Mouse (Mus musculus) Patski (cell line): ENCODE data around the gene Hsf4. TPM values are rescaled to one million over a fixed set of nuclear protein-coding genes. Genes with fewer than 3 reads are reported as not detected.

Experiments used
- ATAC-seq: fragments of 100-300 bp; one replicate; pipeline ENCODE4 v1.8.0; 2021
- CTCF ChIA-PET: fragments of 350-600 bp; sonication (Branson Sonifier 250); formaldehyde crosslinking; loops from one replicate; lab custom pipeline; 2022; ENCODE audit warnings: inconsistent platforms; lab: Charles Lee
- POLR2A ChIA-PET: fragments of 350-600 bp; sonication (Branson Sonifier 250); formaldehyde crosslinking; loops from one replicate; lab custom pipeline; 2022; ENCODE audit warnings: antibody characterized with exemption, inconsistent platforms; lab: Charles Lee
- DNase-seq: peaks from one replicate; pipeline ENCODE4 v3.0.0-alpha.2; 2011; ENCODE audit warnings: low read depth, low spot score
- H3K27me3 ChIP-seq: fragments of 371-371 bp; one replicate; pipeline ENCODE4 v1.5.1; 2021
- CTCF ChIP-seq: fragments of 100-300 bp; IDR thresholded peaks from one replicate; pipeline ENCODE4 v1.5.1; 2021
- in situ Hi-C: fragments of 300-500 bp; cut with MboI; formaldehyde crosslinking; loops from 3 replicates; pipeline ENCODE4 v1.11.1; 2018; ENCODE audit warnings: low pct_unique_long_range_greater_than_20kb, mixed read lengths
- polyA plus RNA-seq: library from polyadenylated mRNA; unstranded; gene quantifications from one replicate; pipeline ENCODE4 v1.2.3, GENCODE M21; 2021

Gene Hsf4
- polyA plus RNA-seq, 1 experiment from 2014 or later, result 0.12 TPM

DNA sequence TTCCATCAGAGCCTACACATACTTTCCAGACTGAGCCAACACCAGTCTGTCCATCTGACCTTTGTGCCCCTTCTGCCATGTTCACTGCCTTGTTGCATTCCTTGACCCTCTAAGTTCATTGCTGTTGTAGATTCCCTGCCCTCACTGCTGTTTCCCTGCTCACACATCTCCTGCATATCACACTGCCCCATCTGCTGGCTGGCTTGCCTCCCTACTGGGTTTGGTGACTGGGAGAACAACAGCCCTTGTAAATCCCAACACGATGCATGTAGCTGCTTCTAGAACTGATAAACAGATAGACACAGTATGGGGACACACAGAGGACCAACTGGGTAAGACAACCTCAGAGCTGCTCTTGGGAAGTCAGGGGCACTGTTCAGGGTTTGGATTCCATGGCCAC is 42.1 kb downstream of the Hsf4 start:
- no peak for ATAC-seq
- ChIA-PET POLR2A (interaction anchor here (1.4 kb wide), 1 partner anchor 10 kb away, joined by 5 read pairs; no protein-coding TSS in a partner anchor), CTCF (interaction anchor here (1.3 to 1.7 kb wide), 2 partner anchors 10 to 12 kb away, joined by 3 to 6 read pairs; no protein-coding TSS in a partner anchor)
- no peaks in the 10 kb centered on the region for H3K27me3 ChIP-seq
- no peak for TF ChIP-seq CTCF
- in situ Hi-C loops, result no loop called here
- no peak for DNase-seq

DNA sequence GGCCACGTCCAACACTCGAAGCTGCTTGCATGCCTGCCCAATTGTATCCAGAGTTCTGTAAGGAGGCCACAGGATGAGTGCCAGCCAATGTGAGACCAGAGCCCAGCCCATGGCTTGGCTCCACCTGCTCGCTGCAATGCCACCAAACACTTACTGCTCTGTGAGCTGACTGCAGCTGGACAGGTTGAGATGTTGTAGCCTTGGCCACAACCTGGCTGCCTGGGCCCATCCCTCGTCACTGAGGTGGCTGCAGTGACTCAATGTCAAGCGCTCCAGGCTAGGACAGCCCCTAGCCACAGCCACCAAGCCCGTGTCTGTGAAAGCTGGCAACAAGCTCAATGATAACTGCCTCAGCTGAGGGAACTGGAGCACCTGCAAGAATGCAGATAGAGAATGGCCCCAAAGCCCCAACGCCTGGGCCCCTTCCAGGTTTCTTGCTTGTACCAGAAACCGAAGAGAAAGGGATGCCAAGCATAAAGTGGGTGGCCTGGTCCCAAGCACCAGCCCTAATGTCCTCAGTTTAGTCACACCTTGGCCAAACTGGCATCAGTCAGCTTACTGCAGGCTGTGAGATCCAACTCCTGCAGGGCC is 43.4 kb downstream of the Hsf4 start:
- in situ Hi-C loops, result no loop called here
- no peak for ATAC-seq

DNA sequence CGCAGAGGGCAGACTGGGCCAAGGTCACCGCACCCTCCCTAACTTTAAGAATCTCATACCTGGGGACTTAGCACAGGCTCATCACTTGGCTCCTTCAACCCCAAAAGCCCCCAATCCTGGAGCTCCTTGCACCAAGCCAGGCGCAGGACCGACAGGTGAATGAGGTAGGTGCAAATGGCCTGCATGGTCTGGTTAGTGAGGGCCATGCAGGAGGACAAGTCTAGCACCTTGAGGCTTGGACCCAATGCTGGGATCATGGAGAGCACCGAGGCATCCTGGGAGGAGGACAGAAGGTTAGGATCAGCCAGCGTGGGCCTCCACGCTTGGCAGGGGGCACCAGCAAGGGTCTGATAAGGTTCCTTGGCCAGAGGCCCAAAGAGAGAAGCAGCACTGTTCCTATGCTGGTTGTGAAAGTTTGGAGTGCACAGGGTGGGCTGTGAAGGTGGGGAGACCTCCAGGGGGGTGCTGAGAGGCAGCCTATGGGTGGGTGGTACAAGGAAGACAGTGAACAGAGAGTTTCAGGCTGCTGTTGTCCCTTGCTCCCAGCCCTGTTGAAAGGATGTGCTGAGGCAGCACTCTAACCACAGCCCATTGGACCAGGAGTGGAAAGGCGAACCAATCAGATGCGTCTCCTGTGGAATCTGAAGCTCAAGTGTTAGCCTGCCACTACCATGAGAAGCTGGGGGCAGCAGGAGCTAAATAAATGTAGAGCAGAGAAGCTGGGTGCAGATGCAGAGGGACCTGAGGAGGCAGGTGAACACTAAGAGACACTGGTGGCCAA is 44.2 kb downstream of the Hsf4 start:
- in situ Hi-C loops, result no loop called here
- H3K27me3 ChIP-seq, result no peaks in the 10 kb centered on the region

More for the DNA sequence above, 43.4 kb downstream of the Hsf4 start:
- TF ChIP-seq CTCF, result no peak
- ChIA-PET POLR2A (interaction anchor here (1.1 kb wide), 1 partner anchor 32 kb away, joined by 4 read pairs; no protein-coding TSS in a partner anchor), CTCF (interaction anchor here (1.3 to 1.7 kb wide), 3 partner anchors 9 to 14 kb away, joined by 3 to 6 read pairs (median 5); no protein-coding TSS in a partner anchor)
- no peak for DNase-seq
- no peaks in the 10 kb centered on the region for H3K27me3 ChIP-seq

DNA sequence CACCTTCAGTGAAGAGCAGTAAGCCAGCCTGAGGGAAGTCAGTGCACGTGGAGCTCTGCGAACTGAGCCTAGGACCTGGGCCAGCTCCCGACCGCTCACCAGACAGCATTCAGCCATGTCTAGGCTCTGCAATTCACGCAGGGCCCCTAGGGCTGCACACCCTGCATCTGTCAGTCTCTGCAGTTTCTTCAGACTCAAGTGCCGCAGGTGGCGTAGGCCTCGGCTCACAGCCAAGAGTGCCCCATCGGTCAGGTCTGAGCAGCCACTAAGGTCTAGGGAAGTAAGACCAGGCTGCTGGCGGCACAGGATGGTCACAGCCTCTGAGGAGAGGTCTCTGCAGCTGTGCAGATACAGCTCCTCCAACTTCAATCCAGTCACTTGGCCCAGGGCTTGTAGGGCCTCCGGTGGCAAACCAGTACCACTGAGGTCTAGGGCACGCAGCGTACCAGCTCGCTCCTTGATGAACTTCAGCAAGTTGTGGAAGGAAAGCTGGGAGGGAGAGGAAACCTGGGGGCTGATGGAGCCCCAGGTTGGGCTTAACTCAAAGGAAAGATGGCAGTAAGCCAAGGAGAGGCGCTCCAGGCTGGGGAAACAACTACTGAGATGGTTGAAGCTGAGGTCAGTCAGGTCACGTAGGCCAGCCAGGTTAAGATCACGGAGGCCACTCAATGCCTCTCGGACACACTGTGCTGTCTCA is 45.6 kb downstream of the Hsf4 start:
- ATAC-seq (peak; percentile 4), DNase-seq (no peak)
- CTCF ChIA-PET, result no interaction called here
- TF ChIP-seq CTCF, result no peak
- in situ Hi-C loops, result no loop called here
- POLR2A ChIA-PET, result no interaction called here
- H3K27me3 ChIP-seq, result no peaks in the 10 kb centered on the region

More for the DNA sequence above, 44.2 kb downstream of the Hsf4 start:
- ATAC-seq (no peak), DNase-seq (no peak)
- ChIA-PET CTCF (interaction anchor here (1.4 kb wide), 1 partner anchor 14 kb away, joined by 5 read pairs; no protein-coding TSS in a partner anchor), POLR2A (interaction anchor here (1.1 kb wide), 1 partner anchor 31 kb away, joined by 4 read pairs; no protein-coding TSS in a partner anchor)
- no peak for TF ChIP-seq CTCF

DNA sequence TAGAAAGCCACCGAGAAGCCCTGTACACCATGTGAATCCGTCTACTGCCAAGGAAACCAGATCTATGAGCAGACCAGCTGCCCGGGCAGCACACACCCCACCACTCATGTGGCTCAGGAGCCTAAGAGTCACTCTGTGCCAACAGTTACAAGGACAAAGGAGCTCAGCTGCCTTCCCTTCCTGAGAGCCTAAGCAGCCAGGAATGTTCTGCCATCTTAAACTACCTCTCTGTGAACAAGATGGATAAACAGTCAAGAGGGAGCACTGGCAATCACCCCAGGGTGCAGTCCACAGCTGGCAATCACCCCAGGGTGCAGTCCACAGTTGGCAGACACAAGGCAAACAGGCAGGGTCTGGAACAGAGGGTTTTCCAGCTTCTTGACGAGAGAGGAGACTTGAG is 48.3 kb downstream of the Hsf4 start:
- ATAC-seq, result no peak
- in situ Hi-C loops, result no loop called here

DNA sequence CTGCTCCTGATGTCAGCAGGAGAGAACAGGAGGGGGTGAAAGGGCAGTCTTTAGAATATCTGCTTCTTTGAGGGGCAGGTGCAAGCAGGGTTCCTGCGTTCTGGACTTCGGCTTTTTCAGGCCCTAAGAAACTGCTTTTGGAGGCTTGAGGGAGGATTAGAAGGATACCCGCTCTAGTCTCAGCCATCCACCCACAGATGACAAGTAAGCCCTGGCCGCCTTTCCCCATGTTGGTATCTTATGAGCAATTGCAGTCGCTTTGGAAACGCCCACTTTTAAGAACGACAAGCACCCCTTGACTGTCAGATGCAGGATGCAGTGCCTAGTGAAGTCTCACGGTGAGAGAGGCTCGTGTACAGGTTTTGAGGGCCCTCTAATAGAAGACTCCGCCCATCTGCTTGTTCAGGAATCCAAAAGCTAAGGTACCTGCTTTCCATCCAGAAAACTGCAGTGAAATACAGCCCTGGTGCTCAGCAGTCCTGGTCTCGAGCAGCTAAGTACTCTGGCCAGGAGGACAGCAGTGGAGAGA is 49.1 kb downstream of the Hsf4 start:
- in situ Hi-C loops, result no loop called here
- ChIA-PET CTCF (no interaction called here), POLR2A (no interaction called here)
- DNase-seq, result no peak
- ATAC-seq, result no peak
- TF ChIP-seq CTCF, result no peak
- no peaks in the 10 kb centered on the region for H3K27me3 ChIP-seq

More for the DNA sequence above, 48.3 kb downstream of the Hsf4 start:
- TF ChIP-seq CTCF, result no peak
- no peak for DNase-seq
- H3K27me3 ChIP-seq, result no peaks in the 10 kb centered on the region
- ChIA-PET CTCF (interaction anchor here (1.8 to 1.9 kb wide), 2 partner anchors 10 to 27 kb away, joined by 4 to 5 read pairs; no protein-coding TSS in a partner anchor), POLR2A (no interaction called here)

DNA sequence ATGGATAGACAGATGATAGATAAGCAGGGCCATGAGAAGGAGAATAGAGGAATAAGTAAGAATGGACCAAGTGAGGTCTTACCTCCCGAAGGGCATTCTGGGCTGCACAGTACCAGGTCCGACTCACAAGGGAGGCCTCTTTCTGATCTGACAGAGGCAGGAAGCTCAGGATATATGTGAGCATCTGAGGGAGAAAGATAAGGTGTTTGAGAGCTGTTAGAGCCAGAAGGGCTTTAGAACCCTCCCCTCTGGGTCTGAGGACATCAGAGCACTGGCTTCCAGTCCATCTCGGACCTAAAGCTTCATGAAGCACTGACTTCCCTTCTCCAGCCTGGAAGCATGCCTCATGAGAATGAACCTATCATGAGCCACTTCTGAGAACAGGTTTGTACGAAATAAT is 53.6 kb downstream of the Hsf4 start:
- in situ Hi-C loops, result no loop called here
- POLR2A ChIA-PET, result interaction anchor here (1.5 kb wide), 1 partner anchor 19 kb away, joined by 5 read pairs; no protein-coding TSS in a partner anchor
- no peak for TF ChIP-seq CTCF
- no peak for DNase-seq
- no peaks in the 10 kb centered on the region for H3K27me3 ChIP-seq
- ATAC-seq, result no peak
- CTCF ChIA-PET, result interaction anchor here (1.4 to 1.6 kb wide), 2 partner anchors 11 to 25 kb away, joined by 4 to 6 read pairs; partner anchors contain the start of genes Fhod1 and Slc9a5

Other genes starting within 250 kb of the Hsf4 start
- gene Ces3a, start 221.2 kb upstream of the Hsf4 start, polyA plus RNA-seq, result not detected
- gene Ces3b, start 186.0 kb upstream of the Hsf4 start, polyA plus RNA-seq, result not detected
- not detected for gene Ces4a, start 138.0 kb upstream of the Hsf4 start, polyA plus RNA-seq
- gene Cbfb, start 99.1 kb upstream of the Hsf4 start, polyA plus RNA-seq, result 64.4 TPM
- gene D230025D16Rik, start 44.7 kb upstream of the Hsf4 start, polyA plus RNA-seq, result 23.1 TPM
- gene B3gnt9, start 14.6 kb upstream of the Hsf4 start, polyA plus RNA-seq, result 2.1 TPM
- gene Tradd, start 5.2 kb upstream of the Hsf4 start, polyA plus RNA-seq, result 22.9 TPM
- gene Fbxl8, start 5.2 kb upstream of the Hsf4 start, polyA plus RNA-seq, result 12.6 TPM
- 1.7 TPM for gene Nol3, start 6.3 kb downstream of the Hsf4 start, polyA plus RNA-seq
- gene 4931428F04Rik, start 20.1 kb downstream of the Hsf4 start, polyA plus RNA-seq, result 10.7 TPM
- gene Exoc3l, start 26.3 kb downstream of the Hsf4 start, polyA plus RNA-seq, result 2.4 TPM
- gene E2f4, start 27.9 kb downstream of the Hsf4 start, polyA plus RNA-seq, result 72.6 TPM
- gene Elmo3, start 35.8 kb downstream of the Hsf4 start, polyA plus RNA-seq, result 7.2 TPM
- 0.83 TPM for gene Lrrc29, start 56.5 kb downstream of the Hsf4 start, polyA plus RNA-seq
- gene Tmem208, start 56.6 kb downstream of the Hsf4 start, polyA plus RNA-seq, result 64.8 TPM
- 41.7 TPM for gene Fhod1, start 78.2 kb downstream of the Hsf4 start, polyA plus RNA-seq
- gene Slc9a5, start 79.0 kb downstream of the Hsf4 start, polyA plus RNA-seq, result 11.0 TPM
- gene Plekhg4, start 103.5 kb downstream of the Hsf4 start, polyA plus RNA-seq, result 0.77 TPM
- not detected for gene Kctd19, start 143.7 kb downstream of the Hsf4 start, polyA plus RNA-seq
- not detected for gene Lrrc36, start 143.8 kb downstream of the Hsf4 start, polyA plus RNA-seq
- gene Tppp3, start 201.7 kb downstream of the Hsf4 start, polyA plus RNA-seq, result 2.7 TPM
- 68.3 TPM for gene Zdhhc1, start 227.1 kb downstream of the Hsf4 start, polyA plus RNA-seq
- gene Hsd11b2, start 249.0 kb downstream of the Hsf4 start, polyA plus RNA-seq, result 8.2 TPM